Mouse (Mus musculus) forebrain, embryonic 16.5 days (tissue): ENCODE data around the gene Slamf6. TPM values are rescaled to one million over a fixed set of nuclear protein-coding genes. Genes with fewer than 3 reads are reported as not detected.

Source experiments
- polyA plus RNA-seq: library from polyadenylated mRNA; unstranded; fragments of >200 nt; fragmentation: Nextera tagmentation; extraction: Ambion mirVana; gene quantifications from 2 replicates; pipeline ENCODE4 v1.2.1, GENCODE M21; 2015

The Slamf6 gene
- polyA plus RNA-seq, 1 experiment from 2014 or later: not detected

Other genes starting within 250 kb of the Slamf6 start
- gene Cd48, start 235.5 kb upstream of the Slamf6 start, polyA plus RNA-seq: 0.49 and 1.2 TPM in 2 replicates
- 0.10 and 0.24 TPM in 2 replicates for gene Slamf1, start 150.4 kb upstream of the Slamf6 start, polyA plus RNA-seq
- 0.82 and 0.86 TPM in 2 replicates for gene Cd84, start 77.8 kb upstream of the Slamf6 start, polyA plus RNA-seq
- gene Gm10521, start 21.9 kb upstream of the Slamf6 start, polyA plus RNA-seq: not detected in 2 replicates
- gene Vangl2, start 110.9 kb downstream of the Slamf6 start, polyA plus RNA-seq: 40.5 and 42.7 TPM in 2 replicates
- 2.0 TPM in 2 replicates for gene Nhlh1, start 140.1 kb downstream of the Slamf6 start, polyA plus RNA-seq
- gene Copa, start 165.0 kb downstream of the Slamf6 start, polyA plus RNA-seq: 235 and 242 TPM in 2 replicates
- 108 and 112 TPM in 2 replicates for gene Ncstn, start 165.3 kb downstream of the Slamf6 start, polyA plus RNA-seq
- 155 and 157 TPM in 2 replicates for gene Pex19, start 209.2 kb downstream of the Slamf6 start, polyA plus RNA-seq
- gene Dcaf8, start 230.6 kb downstream of the Slamf6 start, polyA plus RNA-seq: 106 and 107 TPM in 2 replicates